Mouse (Mus musculus) frontal cortex, adult 2 months (tissue): ENCODE measurements around the gene Cxcl16. TPM values are rescaled to one million over a fixed set of nuclear protein-coding genes. Genes with fewer than 3 reads are reported as not detected.
A peak's percentile ranks its signal among the peaks of the same experiment; 100 is the strongest.

Source experiments
- DNase-seq, 2 experiments: peaks; one replicate each; pipeline ENCODE4 v3.0.0; 2022; ENCODE audit warnings: low spot score in 1 of 2; ENCODE audit errors: extremely low spot score in 1 of 2
- polyA plus RNA-seq: library from polyadenylated mRNA; depleted of rRNA; stranded (reverse); fragments of >200 nt; gene quantifications from 2 replicates; pipeline ENCODE4 v1.2.3, GENCODE M21; 2012; rRNA removed

The Cxcl16 gene
- polyA plus RNA-seq, 1 experiment, result 3.2 TPM

GRCm38 (mm10) chr11:70419486-70419885, 40.3 kb downstream of the Cxcl16 start:
- DNase-seq, result no peak

GRCm38 (mm10) chr11:70418199-70418598, 41.6 kb downstream of the Cxcl16 start:
- DNase-seq, result no peak

GRCm38 (mm10) chr11:70413961-70414360, 45.8 kb downstream of the Cxcl16 start:
- DNase-seq, result peak; percentile 37 to 88

GRCm38 (mm10) chr11:70412591-70412990, 47.2 kb downstream of the Cxcl16 start:
- no peak for DNase-seq

- DNase-seq, result no peak
Observed at GRCm38 (mm10) chr11:70410297-70410643, 49.5 kb downstream of the Cxcl16 start.

GRCm38 (mm10) chr11:70409594-70410296, 50.0 kb downstream of the Cxcl16 start, which contains the start of gene Pelp1:
Pelp1 (minus strand) TSS chr11:70410031.
- DNase-seq, result peak; percentile 72 to 87

Other genes with a start within 250 kb of the Cxcl16 start
- 45.9 and 48.3 TPM in 2 replicates for gene Slc16a11, start 247.2 kb downstream of the Cxcl16 start, polyA plus RNA-seq
- gene Slc16a13, start 238.9 kb downstream of the Cxcl16 start, polyA plus RNA-seq, result 5.5 and 7.7 TPM in 2 replicates
- gene Bcl6b, start 230.2 kb downstream of the Cxcl16 start, polyA plus RNA-seq, result 1.5 and 1.9 TPM in 2 replicates
- 73.4 and 85.4 TPM in 2 replicates for gene 0610010K14Rik, start 222.1 kb downstream of the Cxcl16 start, polyA plus RNA-seq
- gene Gm21988, start 220.2 kb downstream of the Cxcl16 start, polyA plus RNA-seq, result 10.7 and 11.8 TPM in 2 replicates
- 321 and 335 TPM in 2 replicates for gene Rnasek, start 220.1 kb downstream of the Cxcl16 start, polyA plus RNA-seq
- 3.5 and 4.0 TPM in 2 replicates for gene Alox12, start 204.6 kb downstream of the Cxcl16 start, polyA plus RNA-seq
- 0.13 and 0.24 TPM in 2 replicates for gene Alox12e, start 137.4 kb downstream of the Cxcl16 start, polyA plus RNA-seq
- gene Alox15, start 108.0 kb downstream of the Cxcl16 start, polyA plus RNA-seq, result 0.26 and 0.84 TPM in 2 replicates
- 19.3 and 20.9 TPM in 2 replicates for gene Pelp1, start 50.0 kb downstream of the Cxcl16 start, polyA plus RNA-seq
- gene Arrb2, start 27.3 kb downstream of the Cxcl16 start, polyA plus RNA-seq, result 64.1 and 69.8 TPM in 2 replicates
- 15.8 and 17.3 TPM in 2 replicates for gene Med11, start 8.1 kb downstream of the Cxcl16 start, polyA plus RNA-seq
- gene Zmynd15, start 551 bp downstream of the Cxcl16 start, polyA plus RNA-seq, result 0.57 and 0.72 TPM in 2 replicates
- gene Tm4sf5, start 45.3 kb upstream of the Cxcl16 start, polyA plus RNA-seq, result 0.65 and 1.1 TPM in 2 replicates
- gene Vmo1, start 54.6 kb upstream of the Cxcl16 start, polyA plus RNA-seq, result 1.6 and 4.3 TPM in 2 replicates
- 0.13 TPM in 1 of 2 replicates, not detected in the other for gene Gltpd2, start 59.2 kb upstream of the Cxcl16 start, polyA plus RNA-seq
- 245 and 249 TPM in 2 replicates for gene Psmb6, start 65.4 kb upstream of the Cxcl16 start, polyA plus RNA-seq
- gene Gm40193, start 73.0 kb upstream of the Cxcl16 start, polyA plus RNA-seq, result not detected in 2 replicates
- gene Pld2, start 80.1 kb upstream of the Cxcl16 start, polyA plus RNA-seq, result 23.4 and 28.6 TPM in 2 replicates
- gene Mink1, start 102.9 kb upstream of the Cxcl16 start, polyA plus RNA-seq, result 285 and 322 TPM in 2 replicates
- gene 4930544D05Rik, start 155.9 kb upstream of the Cxcl16 start, polyA plus RNA-seq, result not detected in 2 replicates
- 0.30 and 0.42 TPM in 2 replicates for gene Chrne, start 159.2 kb upstream of the Cxcl16 start, polyA plus RNA-seq
- not detected in 2 replicates for gene Gp1ba, start 179.1 kb upstream of the Cxcl16 start, polyA plus RNA-seq
- gene Rnf167, start 187.3 kb upstream of the Cxcl16 start, polyA plus RNA-seq, result 119 and 125 TPM in 2 replicates
- gene Slc25a11, start 187.5 kb upstream of the Cxcl16 start, polyA plus RNA-seq, result 132 and 138 TPM in 2 replicates
- 273 and 299 TPM in 2 replicates for gene Pfn1, start 194.7 kb upstream of the Cxcl16 start, polyA plus RNA-seq
- 23.9 and 28.4 TPM in 2 replicates for gene Eno3, start 197.2 kb upstream of the Cxcl16 start, polyA plus RNA-seq
- 93.4 and 104 TPM in 2 replicates for gene Spag7, start 209.4 kb upstream of the Cxcl16 start, polyA plus RNA-seq
- 95.6 and 121 TPM in 2 replicates for gene Camta2, start 228.1 kb upstream of the Cxcl16 start, polyA plus RNA-seq
- 3.5 and 3.9 TPM in 2 replicates for gene Inca1, start 240.2 kb upstream of the Cxcl16 start, polyA plus RNA-seq
- gene Kif1c, start 240.6 kb upstream of the Cxcl16 start, polyA plus RNA-seq, result 45.2 and 48.5 TPM in 2 replicates